Mouse (Mus musculus) lung, postnatal 36 days (tissue): ENCODE results near the gene 4931428L18Rik.

Source experiments
- DNase-seq: peaks from one replicate; pipeline ENCODE4 v3.0.0; 2022; ENCODE audit warnings: mixed read lengths

4931428L18Rik gene

GRCm38 (mm10) chr1:31222564-31222963, at the start of gene 4931428L18Rik, which contains the start of gene Pih1d3:
Gene 4931428L18Rik, minus strand, starts transcription at chr1:31222684.
Gene Pih1d3, plus strand, starts transcription at chr1:31222838.
- no peak for DNase-seq

GRCm38 (mm10) chr1:31260218-31260923, 37.9 kb upstream of the 4931428L18Rik start:
- DNase-seq = no peak

GRCm38 (mm10) chr1:31233319-31234036, 11.0 kb upstream of the 4931428L18Rik start:
- DNase-seq = no peak

- no peak for DNase-seq
Measured at GRCm38 (mm10) chr1:31220599-31221250, 1.8 kb downstream of the 4931428L18Rik start.

GRCm38 (mm10) chr1:31214831-31215230, 7.7 kb downstream of the 4931428L18Rik start:
- no peak for DNase-seq

GRCm38 (mm10) chr1:31210144-31210543, 12.3 kb downstream of the 4931428L18Rik start:
- peak; percentile 61 for DNase-seq

- no peak for DNase-seq
Measured at GRCm38 (mm10) chr1:31205770-31206169, 16.7 kb downstream of the 4931428L18Rik start.

- DNase-seq = no peak
Measured at GRCm38 (mm10) chr1:31205346-31205745, 17.1 kb downstream of the 4931428L18Rik start.

- no peak for DNase-seq
Measured at GRCm38 (mm10) chr1:31203771-31204170, 18.7 kb downstream of the 4931428L18Rik start.

GRCm38 (mm10) chr1:31196959-31197358, 25.5 kb downstream of the 4931428L18Rik start:
- DNase-seq = no peak

GRCm38 (mm10) chr1:31195633-31196032, 26.9 kb downstream of the 4931428L18Rik start:
- no peak for DNase-seq

- DNase-seq = no peak
Measured at GRCm38 (mm10) chr1:31190237-31190866, 32.1 kb downstream of the 4931428L18Rik start.

GRCm38 (mm10) chr1:31178264-31178663, 44.2 kb downstream of the 4931428L18Rik start:
- DNase-seq = no peak

- no peak for DNase-seq
Measured at GRCm38 (mm10) chr1:31176101-31176500, 46.4 kb downstream of the 4931428L18Rik start, which contains the start of gene Lgsn. Gene Lgsn, plus strand, starts transcription at chr1:31176401.

- no peak for DNase-seq
Measured at GRCm38 (mm10) chr1:31175401-31175800, 47.1 kb downstream of the 4931428L18Rik start.

GRCm38 (mm10) chr1:31165326-31166121, 57.0 kb downstream of the 4931428L18Rik start:
- no peak for DNase-seq

GRCm38 (mm10) chr1:31164527-31165189, 57.8 kb downstream of the 4931428L18Rik start:
- no peak for DNase-seq

GRCm38 (mm10) chr1:31156884-31157283, 65.6 kb downstream of the 4931428L18Rik start:
- no peak for DNase-seq

GRCm38 (mm10) chr1:31156185-31156584, 66.3 kb downstream of the 4931428L18Rik start:
- no peak for DNase-seq

GRCm38 (mm10) chr1:31153793-31154349, 68.6 kb downstream of the 4931428L18Rik start:
- peak; percentile 79 for DNase-seq

- DNase-seq = peak; percentile 56
Measured at GRCm38 (mm10) chr1:31152799-31153426, 69.6 kb downstream of the 4931428L18Rik start.
